Mouse (Mus musculus) kidney, embryonic 16.5 days (tissue): Measurements from ENCODE around the gene Adprm. TPM values are rescaled to one million over a fixed set of nuclear protein-coding genes. Genes with fewer than 3 reads are reported as not detected.

Experiments
- ATAC-seq: fragments of 200-750 bp; cut with Nextera tagmentation; 2 replicates; pipeline ENCODE4 v1.8.0; 2017; ENCODE audit warnings: moderate TSS enrichment; ENCODE audit not compliant: low FRiP score, low TSS enrichment
- H3K27ac ChIP-seq: fragments of 300-500 bp; sonication (generic); 2 replicates; pipeline ENCODE4 v1.5.1; 2014; ENCODE audit warnings: low read length
- H3K27me3 ChIP-seq: fragments of 300-500 bp; sonication (generic); 2 replicates; pipeline ENCODE4 v1.6.1; 2014; ENCODE audit warnings: low read length, control low read depth, mixed read lengths; ENCODE audit not compliant: insufficient read depth
- H3K36me3 ChIP-seq: fragments of 300-500 bp; sonication (generic); 2 replicates; pipeline ENCODE4 v1.6.1; 2014; ENCODE audit warnings: low read length, control low read depth, mixed read lengths; ENCODE audit not compliant: insufficient read depth
- H3K4me1 ChIP-seq: fragments of 300-500 bp; sonication (generic); 2 replicates; pipeline ENCODE4 v1.6.1; 2014; ENCODE audit warnings: low read length, control low read depth, mixed read lengths; ENCODE audit not compliant: insufficient read depth
- H3K4me2 ChIP-seq: fragments of 300-500 bp; sonication (generic); replicated peaks from 2 replicates; pipeline ENCODE4 v1.6.1; 2014; ENCODE audit warnings: low read depth, low read length
- H3K4me3 ChIP-seq: fragments of 300-500 bp; sonication (generic); 2 replicates; pipeline ENCODE4 v1.5.1; 2014; ENCODE audit warnings: mild to moderate bottlenecking, low read length
- H3K9ac ChIP-seq: fragments of 300-500 bp; sonication (generic); replicated peaks from 2 replicates; pipeline ENCODE4 v1.6.1; 2014; ENCODE audit warnings: low read length
- H3K9me3 ChIP-seq: fragments of 300-500 bp; sonication (generic); 2 replicates; pipeline ENCODE4 v1.6.1; 2016; ENCODE audit warnings: low read length, control low read depth
- WGBS: fragments of 180-500 bp; shearing (Covaris S2); extraction: QIAGEN DNeasy Blood & Tissue Kit; methylation state at CpG from one replicate; pipeline ENCODE4 v1.1.7; 2014; 5-methylcytosine and 5-hydroxymethylcytosine counted together
- polyA plus RNA-seq: library from polyadenylated mRNA; unstranded; fragments of >200 nt; fragmentation: Nextera tagmentation; extraction: Ambion mirVana; gene quantifications from 2 replicates; pipeline ENCODE4 v1.2.1, GENCODE M21; 2015

Adprm gene
- polyA plus RNA-seq, 1 experiment from 2014 or later: 29.9 TPM

DNA sequence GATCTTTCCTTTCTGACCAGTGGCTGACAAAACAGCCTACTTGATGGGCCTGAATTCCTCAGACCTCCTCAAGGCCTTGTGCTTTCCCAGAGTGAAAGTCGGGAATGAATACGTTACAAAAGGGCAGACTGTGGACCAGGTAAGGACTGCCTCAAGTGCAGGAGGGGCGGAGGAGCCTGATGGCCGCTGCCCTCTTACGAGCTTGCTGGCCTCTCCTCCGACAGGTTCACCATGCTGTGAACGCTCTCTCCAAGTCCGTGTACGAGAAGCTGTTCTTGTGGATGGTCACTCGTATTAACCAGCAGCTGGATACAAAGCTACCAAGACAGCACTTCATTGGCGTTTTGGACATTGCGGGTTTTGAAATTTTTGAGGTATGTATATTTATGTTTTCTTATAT is 34.8 kb upstream of the Adprm start:
- Histone ChIP-seq H3K9me3 (no peaks in the 10 kb centered on the region), H3K27ac (no peak overlapping the region), H3K4me1 (no peaks in the 10 kb centered on the region), H3K27me3 (peaks cover 23% of the 10 kb centered on the region), H3K4me3 (no peak overlapping the region), H3K9ac (no peak overlapping the region), H3K36me3 (no peaks in the 10 kb centered on the region), H3K4me2 (no peak overlapping the region)
- no peak for ATAC-seq
- WGBS: 90% methylated on average over 12 of the region's 12 CpGs

DNA sequence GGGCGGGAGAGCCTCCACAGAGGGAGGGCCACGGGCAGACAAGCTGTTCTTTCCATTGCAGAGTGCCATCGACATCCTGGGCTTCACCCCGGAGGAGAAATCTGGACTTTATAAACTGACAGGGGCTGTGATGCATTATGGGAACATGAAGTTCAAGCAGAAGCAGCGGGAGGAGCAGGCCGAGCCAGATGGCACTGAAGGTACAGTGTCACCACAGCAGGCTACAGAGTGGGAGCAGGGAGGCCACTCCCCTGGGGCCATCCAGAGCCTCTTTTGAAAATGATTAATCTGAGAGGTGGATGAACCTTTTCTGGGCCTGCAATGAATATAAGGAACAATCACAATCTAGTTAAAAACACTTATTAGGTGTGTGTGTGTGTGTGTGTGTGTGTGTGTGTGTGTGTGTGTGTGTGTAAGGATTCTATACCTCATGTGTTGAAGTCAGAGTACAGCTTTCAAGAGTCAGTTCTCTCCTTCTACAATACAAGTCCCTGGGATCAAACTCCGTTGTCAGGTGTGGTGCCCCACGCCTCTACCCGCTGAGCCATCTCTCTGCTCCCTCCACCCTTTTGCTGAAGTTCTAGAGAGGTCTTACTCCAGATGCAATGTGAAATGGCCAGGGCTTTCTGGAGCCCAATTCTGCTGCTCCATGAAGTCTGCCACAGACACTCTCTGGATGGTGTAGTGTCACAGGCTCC is 34.2 kb upstream of the Adprm start:
- no peak for ATAC-seq
- no peaks in the 10 kb centered on the region for H3K9me3 ChIP-seq
- H3K9ac ChIP-seq: no peak overlapping the region
- no peak overlapping the region for H3K4me3 ChIP-seq
- no peaks in the 10 kb centered on the region for H3K4me1 ChIP-seq
- no peak overlapping the region for H3K4me2 ChIP-seq
- peaks cover 23% of the 10 kb centered on the region for H3K27me3 ChIP-seq
- WGBS: 45% methylated on average over 9 of the region's 9 CpGs
- no peaks in the 10 kb centered on the region for H3K36me3 ChIP-seq
- no peak overlapping the region for H3K27ac ChIP-seq

DNA sequence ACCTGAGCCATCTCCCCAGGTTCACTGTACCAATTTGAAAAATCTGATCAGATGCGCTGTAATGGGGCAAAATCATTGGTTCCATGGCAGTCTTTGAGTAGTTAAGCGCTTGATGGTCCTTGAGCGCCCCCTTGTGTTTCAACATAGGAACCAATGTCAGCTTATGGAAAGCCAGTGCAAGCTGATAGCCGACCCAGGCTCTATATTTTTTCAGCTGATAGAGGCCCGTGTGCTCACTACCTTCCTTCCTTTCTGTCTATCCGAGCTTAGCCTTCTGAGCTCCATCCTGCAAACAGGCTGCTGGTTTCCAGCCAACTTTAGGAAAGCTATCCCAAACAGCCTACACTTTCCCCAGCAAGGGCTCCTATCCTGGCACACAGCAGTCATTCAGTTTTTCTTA is 33.1 kb upstream of the Adprm start:
- Histone ChIP-seq H3K4me2 (no peak overlapping the region), H3K4me3 (no peak overlapping the region), H3K9me3 (no peaks in the 10 kb centered on the region), H3K36me3 (no peaks in the 10 kb centered on the region), H3K4me1 (0 out of 2 replicates have a peak, but pooled peaks cover 3% of the 10 kb centered on the region), H3K27ac (no peak overlapping the region), H3K9ac (no peak overlapping the region), H3K27me3 (peaks cover 23% of the 10 kb centered on the region)
- ATAC-seq: no peak
- 3% methylated on average over 6 of the region's 6 CpGs for WGBS

DNA sequence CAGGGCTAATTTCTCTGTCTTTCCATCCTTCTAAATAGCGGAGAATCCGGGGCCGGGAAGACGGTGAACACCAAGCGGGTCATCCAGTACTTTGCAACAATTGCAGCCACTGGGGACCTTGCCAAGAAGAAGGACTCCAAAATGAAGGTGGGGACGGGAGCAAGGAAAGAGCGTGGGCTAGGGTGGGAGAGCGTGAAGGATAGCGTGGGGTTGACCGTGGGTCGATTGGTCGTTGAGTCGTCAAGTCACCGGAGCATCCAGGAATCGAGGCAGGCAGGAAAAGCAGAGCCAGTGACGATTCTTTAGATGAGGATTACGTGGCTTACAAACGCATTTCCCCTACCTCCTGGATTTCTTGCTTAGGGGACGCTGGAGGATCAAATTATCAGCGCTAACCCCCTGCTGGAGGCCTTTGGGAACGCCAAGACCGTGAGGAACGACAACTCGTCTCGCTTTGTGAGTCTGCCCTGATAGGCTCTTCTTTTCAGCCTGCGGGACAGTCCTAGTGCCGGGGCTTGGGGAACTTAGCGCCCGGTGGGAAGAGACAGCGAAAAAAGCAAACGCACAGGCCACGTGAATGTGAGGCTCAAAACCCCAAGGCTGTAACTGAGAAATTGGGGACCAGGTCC is 31.4 kb upstream of the Adprm start:
- WGBS: 43% methylated on average over 32 of the region's 32 CpGs
- no peaks in the 10 kb centered on the region for H3K36me3 ChIP-seq
- no peak for ATAC-seq

DNA sequence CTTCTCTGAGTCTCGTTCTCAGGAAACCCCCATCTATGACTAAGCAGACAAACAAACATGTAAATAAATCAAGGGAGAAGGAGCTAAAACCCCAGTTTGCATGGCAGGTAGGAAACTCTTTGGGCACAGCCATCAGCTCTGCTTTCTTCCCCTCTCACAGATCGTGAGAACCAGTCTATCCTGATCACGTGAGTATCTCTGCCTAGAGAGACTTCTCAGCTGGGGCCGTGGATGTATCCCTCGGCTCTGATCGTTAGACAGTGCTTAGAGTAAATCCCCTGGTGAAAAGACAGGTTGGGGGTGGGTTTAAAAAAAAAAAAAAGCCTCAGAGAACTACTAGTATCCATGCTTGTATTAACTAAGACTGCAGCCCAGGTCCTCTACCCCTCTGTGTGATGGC is 30.8 kb upstream of the Adprm start:
- Histone ChIP-seq H3K9ac (no peak overlapping the region), H3K36me3 (no peaks in the 10 kb centered on the region), H3K27ac (no peak overlapping the region), H3K4me3 (no peak overlapping the region), H3K4me1 (0 out of 2 replicates have a peak, but pooled peaks cover 3% of the 10 kb centered on the region), H3K27me3 (peaks cover 23% of the 10 kb centered on the region), H3K9me3 (no peaks in the 10 kb centered on the region), H3K4me2 (no peak overlapping the region)
- ATAC-seq: no peak
- WGBS: 71% methylated on average over 6 of the region's 6 CpGs

More for the DNA sequence above, 31.4 kb upstream of the Adprm start:
- Histone ChIP-seq H3K27ac (no peak overlapping the region), H3K4me2 (no peak overlapping the region), H3K27me3 (peaks cover 23% of the 10 kb centered on the region), H3K4me1 (0 out of 2 replicates have a peak, but pooled peaks cover 3% of the 10 kb centered on the region), H3K9me3 (no peaks in the 10 kb centered on the region), H3K9ac (no peak overlapping the region), H3K4me3 (no peak overlapping the region)

DNA sequence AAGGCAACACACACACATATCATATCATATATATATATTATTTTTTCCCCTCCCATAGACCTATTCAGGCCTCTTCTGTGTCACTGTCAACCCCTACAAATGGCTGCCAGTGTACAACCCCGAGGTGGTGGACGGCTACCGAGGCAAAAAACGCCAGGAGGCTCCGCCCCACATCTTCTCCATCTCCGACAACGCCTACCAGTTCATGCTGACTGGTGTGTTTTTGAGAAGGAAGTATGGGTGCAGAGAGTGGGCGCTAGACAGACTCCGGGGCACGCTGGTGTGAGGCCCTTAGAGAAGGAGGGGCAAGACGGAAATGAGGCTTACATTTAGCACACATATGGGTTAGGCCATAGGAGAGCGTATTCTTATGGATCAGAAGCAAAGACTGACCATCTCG is 30.4 kb upstream of the Adprm start:
- 89% methylated on average over 13 of the region's 13 CpGs for WGBS
- no peak for ATAC-seq
- Histone ChIP-seq H3K36me3 (no peaks in the 10 kb centered on the region), H3K27ac (no peak overlapping the region), H3K27me3 (peaks cover 19% of the 10 kb centered on the region), H3K4me2 (no peak overlapping the region), H3K9me3 (no peaks in the 10 kb centered on the region), H3K9ac (no peak overlapping the region), H3K4me1 (0 out of 2 replicates have a peak, but pooled peaks cover 3% of the 10 kb centered on the region), H3K4me3 (no peak overlapping the region)

DNA sequence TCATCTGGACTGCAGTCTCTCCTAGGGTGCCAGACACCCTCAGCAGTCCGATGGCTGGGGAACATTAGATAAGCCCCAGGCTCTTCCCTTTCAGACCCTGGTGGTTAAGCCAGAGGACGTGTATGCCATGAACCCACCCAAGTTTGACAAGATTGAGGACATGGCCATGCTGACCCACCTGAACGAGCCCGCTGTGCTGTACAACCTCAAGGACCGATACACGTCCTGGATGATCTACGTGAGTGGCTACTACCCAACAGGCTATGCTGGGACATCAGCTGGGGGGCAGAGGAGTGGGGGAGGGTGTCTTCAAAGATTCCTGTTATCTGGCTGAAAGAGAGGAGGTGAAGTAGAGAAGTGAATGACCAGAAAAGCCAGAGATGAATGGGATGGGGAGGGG is 29.8 kb upstream of the Adprm start:
- no peak overlapping the region for H3K9ac ChIP-seq
- H3K9me3 ChIP-seq: no peaks in the 10 kb centered on the region
- H3K27me3 ChIP-seq: peaks cover 19% of the 10 kb centered on the region
- WGBS: 85% methylated on average over 7 of the region's 7 CpGs
- no peak overlapping the region for H3K27ac ChIP-seq
- H3K4me2 ChIP-seq: no peak overlapping the region
- H3K4me1 ChIP-seq: 0 out of 2 replicates have a peak, but pooled peaks cover 3% of the 10 kb centered on the region
- H3K4me3 ChIP-seq: no peak overlapping the region
- no peaks in the 10 kb centered on the region for H3K36me3 ChIP-seq
- no peak for ATAC-seq

DNA sequence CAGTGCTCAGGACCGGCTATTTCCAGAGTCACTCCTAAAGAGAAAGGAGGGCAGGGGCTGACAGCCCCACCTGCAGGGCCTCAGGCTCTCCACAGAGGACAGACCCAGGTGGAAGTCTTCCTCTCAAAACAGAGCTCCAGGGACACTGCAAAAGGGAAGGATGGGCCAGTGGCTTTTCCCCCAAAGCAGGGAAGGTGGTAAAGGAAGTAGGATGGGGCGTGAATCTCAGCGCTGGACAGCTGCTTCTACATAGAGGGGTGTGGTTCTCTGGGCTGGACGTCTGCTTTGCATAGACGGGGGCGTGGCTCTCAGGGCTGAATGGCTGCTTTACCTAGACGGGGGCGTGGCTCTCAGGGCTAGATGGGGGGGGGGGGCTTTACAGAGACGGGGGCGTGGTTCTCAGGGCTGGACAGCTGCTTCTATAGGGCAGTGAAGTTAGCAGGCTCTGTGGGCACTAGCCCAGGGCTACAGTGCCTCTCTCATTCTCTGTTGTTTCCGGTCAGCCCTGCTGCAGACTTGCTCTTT is 28.8 kb upstream of the Adprm start:
- Histone ChIP-seq H3K4me1 (0 out of 2 replicates have a peak, but pooled peaks cover 3% of the 10 kb centered on the region), H3K4me3 (no peak overlapping the region), H3K36me3 (no peaks in the 10 kb centered on the region), H3K27ac (no peak overlapping the region), H3K9me3 (no peaks in the 10 kb centered on the region), H3K4me2 (peak overlapping the region; percentile 28; the same call in 1 of the 2 replicates), H3K9ac (no peak overlapping the region), H3K27me3 (peaks cover 19% of the 10 kb centered on the region)
- 3% methylated on average over 11 of the region's 11 CpGs for WGBS
- peak; percentile 90 for ATAC-seq

DNA sequence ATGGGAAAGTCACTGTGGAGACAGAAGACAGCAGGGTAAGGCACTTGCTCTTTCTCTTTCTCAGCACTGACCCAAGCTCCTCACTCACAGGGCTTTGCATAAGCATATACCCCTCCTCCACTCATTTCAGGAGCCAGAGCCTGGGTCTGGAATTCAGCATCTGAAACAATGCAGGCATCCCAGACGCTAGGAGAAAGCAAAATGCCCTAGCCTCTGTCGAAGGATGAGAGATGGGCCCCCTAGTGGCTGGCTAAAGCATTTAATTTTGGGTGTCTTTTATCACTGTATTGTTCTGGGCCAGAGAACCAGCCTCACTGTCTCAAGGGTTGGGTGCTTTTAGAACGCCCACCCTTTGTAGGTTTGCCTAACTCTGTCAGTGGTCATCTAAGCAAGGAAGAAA is 27.8 kb upstream of the Adprm start:
- Histone ChIP-seq H3K27me3 (peaks cover 18% of the 10 kb centered on the region), H3K4me1 (0 out of 2 replicates have a peak, but pooled peaks cover 3% of the 10 kb centered on the region), H3K4me2 (no peak overlapping the region), H3K27ac (no peak overlapping the region), H3K9ac (no peak overlapping the region), H3K36me3 (no peaks in the 10 kb centered on the region), H3K9me3 (no peaks in the 10 kb centered on the region), H3K4me3 (no peak overlapping the region)
- ATAC-seq: peak; percentile 52; the same call in 1 of the 2 replicates
- 3% methylated on average over 3 of the region's 3 CpGs for WGBS

DNA sequence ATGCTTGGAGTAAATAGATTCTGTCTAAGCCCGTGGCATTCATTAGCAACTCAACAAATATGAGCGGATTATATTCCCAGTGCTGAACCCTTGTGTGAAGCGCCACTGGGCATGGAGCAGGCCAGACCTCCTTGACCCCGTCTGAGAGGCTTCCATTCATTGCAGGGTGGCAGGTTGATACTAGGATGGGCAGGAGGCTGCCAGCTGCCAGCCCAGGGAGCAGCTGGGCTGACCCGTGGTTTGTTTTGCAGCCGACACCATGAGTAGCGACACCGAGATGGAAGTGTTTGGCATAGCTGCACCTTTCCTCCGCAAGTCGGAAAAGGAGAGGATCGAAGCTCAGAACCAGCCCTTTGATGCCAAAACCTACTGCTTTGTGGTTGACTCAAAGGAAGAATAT is 27.3 kb upstream of the Adprm start:
- WGBS: 78% methylated on average over 11 of the region's 11 CpGs
- no peak for ATAC-seq

More for the DNA sequence above, 27.3 kb upstream of the Adprm start:
- 0 out of 2 replicates have a peak, but pooled peaks cover 3% of the 10 kb centered on the region for H3K4me1 ChIP-seq
- H3K4me3 ChIP-seq: no peak overlapping the region
- H3K9ac ChIP-seq: no peak overlapping the region
- no peak overlapping the region for H3K27ac ChIP-seq
- H3K27me3 ChIP-seq: peaks cover 13% of the 10 kb centered on the region
- no peak overlapping the region for H3K4me2 ChIP-seq
- no peaks in the 10 kb centered on the region for H3K9me3 ChIP-seq
- no peaks in the 10 kb centered on the region for H3K36me3 ChIP-seq
